Mouse (Mus musculus) embryonic fibroblast, embryonic 13.5 days (primary cell): ENCODE results near the gene 1700123L14Rik.

Source experiments
- CTCF ChIP-seq: IDR thresholded peaks from 2 replicates; pipeline ENCODE4 v1.5.1; 2011; ENCODE audit warnings: mild to moderate bottlenecking, control low read depth, low read length, moderate library complexity, borderline replicate concordance; ENCODE audit not compliant: insufficient read depth
- POLR2A ChIP-seq: IDR thresholded peaks from 2 replicates; pipeline ENCODE4 v1.6.1; 2011; ENCODE audit warnings: low read depth, mild to moderate bottlenecking, control low read depth, low read length, moderate library complexity

GRCm38 (mm10) chr6:96165818-96166379, at the start of gene 1700123L14Rik:
- TF ChIP-seq CTCF (no peak), POLR2A (no peak)
